In genomic region chr12:102570734-102571133, GRCm38 (mm10) we compare ENCODE assay signal across 34 mouse cellular contexts. TPM values are rescaled to one million over a fixed set of nuclear protein-coding genes. Genes with fewer than 3 reads are reported as not detected.
A peak's percentile ranks its signal among the peaks of the same experiment; 100 is the strongest.
DNase-seq lines count a peak whose midpoint lies in the region; ATAC-seq and TF ChIP-seq lines count a peak whose summit lies in the region.
"Had no signal": no experiment of that assay in that cellular context is flagged by ENCODE, and none has a peak within 500 bp of the region (broad histone marks: within the 10 kb centered on the region; RNA-seq: fewer than 3 reads in every experiment).

No protein-coding gene starts in this region.

- no peak overlapping the region for H3K4me2 ChIP-seq in forebrain, embryonic 15.5 days (replicated peaks)
- H3K4me2 ChIP-seq: embryonic facial prominence, embryonic 15.5 days; forebrain, embryonic 13.5 days; heart, embryonic 12.5 days; hindbrain, embryonic 14.5 days; kidney, embryonic 15.5 days; limb, embryonic 15.5 days; liver, embryonic 13.5 days; lung, embryonic 14.5 days; midbrain, embryonic 12.5 days; neural tube, embryonic 12.5 days had no signal

- DNase-seq in forebrain, embryonic 10.5 days (ENCODE audit: extremely low spot score, low spot score): no peak
- DNase-seq in Muller cell, postnatal 12 days (ENCODE audit: inconsistent ontology term): peak; percentile 72
- DNase-seq in lung, adult 2 months: peak; percentile 49
- DNase-seq in lung, postnatal 25 days (ENCODE audit: low spot score): peak; percentile 75
- DNase-seq in heart, embryonic 10.5 days (ENCODE audit: low spot score): no peak
- DNase-seq in kidney, postnatal 14 days: no peak
- no peak for DNase-seq in midbrain, embryonic 10.5 days (ENCODE audit: low spot score)
- DNase-seq: B cell, adult 2 months; gastrocnemius, postnatal 36 days; heart, adult 18-20 months; kidney, adult 11 months; kidney, postnatal 4 days; liver, embryonic 13.5 days; lung, embryonic 14.5 days; right cerebral cortex, adult 18-20 months; right cerebral cortex, postnatal 4 days; thymus, adult 2 months; thymus, postnatal 4 days had no signal

- H3K4me3 ChIP-seq in forebrain, embryonic 15.5 days: no peak overlapping the region
- no peak overlapping the region for H3K4me3 ChIP-seq in forebrain, embryonic 10.5 days
- H3K4me3 ChIP-seq in lung, adult 2 months (replicated peaks; ENCODE audit: extremely low read depth, low read depth, low read length): no peak overlapping the region
- H3K4me3 ChIP-seq in heart, embryonic 10.5 days: no peak overlapping the region
- no peak overlapping the region for H3K4me3 ChIP-seq in midbrain, embryonic 10.5 days
- H3K4me3 ChIP-seq: embryonic facial prominence, embryonic 10.5 days; embryonic facial prominence, embryonic 15.5 days; forebrain, embryonic 13.5 days; gastrocnemius, adult 2 months; heart, embryonic 12.5 days; kidney, embryonic 15.5 days; limb, embryonic 10.5 days; limb, embryonic 15.5 days; liver, embryonic 13.5 days; midbrain, embryonic 12.5 days; myocyte; neural tube, embryonic 12.5 days had no signal

- peaks cover 2% of the 10 kb centered on the region; the same call in 1 of the 2 replicates for H3K36me3 ChIP-seq in forebrain, embryonic 15.5 days
- H3K36me3 ChIP-seq in forebrain, embryonic 10.5 days (replicated peaks): peaks cover 25% of the 10 kb centered on the region
- no peaks in the 10 kb centered on the region for H3K36me3 ChIP-seq in heart, embryonic 10.5 days
- H3K36me3 ChIP-seq in midbrain, embryonic 10.5 days: peaks cover 28% of the 10 kb centered on the region
- H3K36me3 ChIP-seq: heart, embryonic 12.5 days; liver, embryonic 13.5 days had no signal

- no peaks in the 10 kb centered on the region for H3K9me3 ChIP-seq in forebrain, embryonic 15.5 days
- no peaks in the 10 kb centered on the region for H3K9me3 ChIP-seq in forebrain, embryonic 10.5 days
- H3K9me3 ChIP-seq in heart, embryonic 10.5 days: no peaks in the 10 kb centered on the region
- H3K9me3 ChIP-seq in midbrain, embryonic 10.5 days (replicated peaks): no peaks in the 10 kb centered on the region
- H3K9me3 ChIP-seq: embryonic facial prominence, embryonic 10.5 days; embryonic facial prominence, embryonic 15.5 days; forebrain, embryonic 13.5 days; heart, embryonic 12.5 days; kidney, embryonic 15.5 days; limb, embryonic 10.5 days; limb, embryonic 15.5 days; liver, embryonic 13.5 days; midbrain, embryonic 12.5 days; neural tube, embryonic 12.5 days had no signal

- no peak for ATAC-seq in forebrain, embryonic 15.5 days (replicated peaks)
- ATAC-seq: forebrain, embryonic 13.5 days; inflammation-experienced regulatory T-cells, adult 6 months had no signal

- 71% methylated on average over 5 of the region's 5 CpGs for WGBS in forebrain, embryonic 15.5 days
- 89% methylated on average over 5 of the region's 5 CpGs for WGBS in forebrain, embryonic 10.5 days
- 61% methylated on average over 5 of the region's 5 CpGs for WGBS in lung, adult 2 months
- WGBS in heart, embryonic 10.5 days: 73% methylated on average over 5 of the region's 5 CpGs
- 85% methylated on average over 5 of the region's 5 CpGs for WGBS in midbrain, embryonic 10.5 days

- H3K9ac ChIP-seq in forebrain, embryonic 15.5 days (replicated peaks): no peak overlapping the region
- H3K9ac ChIP-seq: embryonic facial prominence, embryonic 15.5 days; forebrain, embryonic 13.5 days; heart, embryonic 12.5 days; hindbrain, embryonic 14.5 days; kidney, embryonic 15.5 days; limb, embryonic 15.5 days; liver, embryonic 13.5 days; lung, embryonic 14.5 days; midbrain, embryonic 12.5 days; neural tube, embryonic 12.5 days had no signal

- no peaks in the 10 kb centered on the region for H3K27me3 ChIP-seq in forebrain, embryonic 15.5 days
- no peaks in the 10 kb centered on the region for H3K27me3 ChIP-seq in forebrain, embryonic 10.5 days (ENCODE audit: poor library complexity, severe bottlenecking)
- H3K27me3 ChIP-seq in heart, embryonic 10.5 days (ENCODE audit: insufficient read depth, poor library complexity, severe bottlenecking): no peaks in the 10 kb centered on the region
- H3K27me3 ChIP-seq in midbrain, embryonic 10.5 days (ENCODE audit: low read depth, poor library complexity, severe bottlenecking): no peaks in the 10 kb centered on the region
- H3K27me3 ChIP-seq: embryonic facial prominence, embryonic 15.5 days; forebrain, embryonic 13.5 days; heart, embryonic 12.5 days; kidney, embryonic 15.5 days; limb, embryonic 15.5 days; liver, embryonic 13.5 days; midbrain, embryonic 12.5 days; neural tube, embryonic 12.5 days had no signal

- 0 out of 2 replicates have a peak overlapping the region, but pooled peaks have one; percentile 20 for H3K27ac ChIP-seq in forebrain, embryonic 15.5 days (replicated peaks)
- no peak overlapping the region for H3K27ac ChIP-seq in forebrain, embryonic 10.5 days
- H3K27ac ChIP-seq in heart, embryonic 10.5 days: no peak overlapping the region
- H3K27ac ChIP-seq in midbrain, embryonic 10.5 days (replicated peaks): no peak overlapping the region
- H3K27ac ChIP-seq: embryonic facial prominence, embryonic 15.5 days; forebrain, embryonic 13.5 days; gastrocnemius, adult 2 months; hindbrain, embryonic 14.5 days; kidney, embryonic 15.5 days; limb, embryonic 15.5 days; liver, embryonic 13.5 days; midbrain, embryonic 12.5 days; neural tube, embryonic 12.5 days; stomach, postnatal 0 days had no signal

- H3K4me1 ChIP-seq in forebrain, embryonic 15.5 days: peaks cover 3% of the 10 kb centered on the region; the same call in 1 of the 2 replicates
- peaks cover 5% of the 10 kb centered on the region; the same call in 1 of the 2 replicates for H3K4me1 ChIP-seq in forebrain, embryonic 10.5 days
- H3K4me1 ChIP-seq in lung, adult 2 months (ENCODE audit: control insufficient read depth, insufficient read depth, low read length): no peaks in the 10 kb centered on the region
- 0 out of 2 replicates have a peak, but pooled peaks cover 12% of the 10 kb centered on the region for H3K4me1 ChIP-seq in heart, embryonic 10.5 days
- no peaks in the 10 kb centered on the region for H3K4me1 ChIP-seq in midbrain, embryonic 10.5 days
- H3K4me1 ChIP-seq: embryonic facial prominence, embryonic 15.5 days; limb, embryonic 15.5 days; midbrain, embryonic 12.5 days; neural tube, embryonic 12.5 days had no signal

- no peak for TF ChIP-seq CTCF in lung, adult 2 months (IDR thresholded peaks at IDR 0.05; ENCODE audit: insufficient read depth, low read length)

- no peak for TF ChIP-seq POLR2A in lung, adult 2 months (IDR thresholded peaks at IDR 0.05; ENCODE audit: borderline replicate concordance, extremely low read depth, low read depth, low read length)

RNA-seq across cellular contexts. Expression of gene Chga, which starts 16.0 kb away (rescaled TPM):
- polyA plus RNA-seq in forebrain, embryonic 15.5 days (2015; fragmentation: Nextera tagmentation; extraction: Ambion mirVana): 99.3 and 102 TPM in 2 replicates
- 6.7 and 9.2 TPM in 2 replicates for polyA plus RNA-seq in forebrain, embryonic 10.5 days (2016; fragmentation: Nextera tagmentation; extraction: Ambion mirVana)
- 0.25 and 1.0 TPM in 2 replicates for polyA plus RNA-seq in lung, adult 2 months (2012; rRNA removed)
- polyA plus RNA-seq in heart, embryonic 10.5 days (2016; fragmentation: Nextera tagmentation; extraction: Ambion mirVana): 0.15 and 0.44 TPM in 2 replicates
- 14.5 and 23.7 TPM in 2 replicates for polyA plus RNA-seq in midbrain, embryonic 10.5 days (2016; fragmentation: Nextera tagmentation; extraction: Ambion mirVana)
- polyA plus RNA-seq: heart, postnatal 0 days; myocyte had no signal

Comparison
In these comparisons a context has a peak if more than half of its experiments do, and no peak if none do; other contexts are left out.
1. DNase-seq: peak in Muller cell, postnatal 12 days (single experiment), lung, adult 2 months (single experiment) and lung, postnatal 25 days (single experiment); none in forebrain, embryonic 10.5 days (single experiment), heart, embryonic 10.5 days (single experiment), kidney, postnatal 14 days (single experiment) and midbrain, embryonic 10.5 days (single experiment).